In genomic region chr7:100549796-100550195, GRCm38 (mm10) we compare ENCODE assay signal across 10 mouse cellular contexts. TPM values are rescaled to one million over a fixed set of nuclear protein-coding genes. Genes with fewer than 3 reads are reported as not detected.
"Had no signal": no experiment of that assay in that cellular context is flagged by ENCODE, and none has a peak within 500 bp of the region (broad histone marks: within the 10 kb centered on the region; RNA-seq: fewer than 3 reads in every experiment).

No protein-coding gene starts in this region.

- ATAC-seq: liver, embryonic 12.5 days had no signal

- H3K27me3 ChIP-seq: kidney, embryonic 15.5 days; limb, embryonic 12.5 days; limb, embryonic 15.5 days; liver, embryonic 12.5 days; liver, embryonic 15.5 days had no signal

- H3K9ac ChIP-seq: kidney, embryonic 15.5 days; limb, embryonic 12.5 days; limb, embryonic 15.5 days; liver, embryonic 12.5 days; liver, embryonic 15.5 days had no signal

- H3K4me3 ChIP-seq: kidney, embryonic 15.5 days; limb, embryonic 12.5 days; limb, embryonic 15.5 days; liver, embryonic 12.5 days; liver, embryonic 15.5 days had no signal

- DNase-seq: lung, adult 2 months; thymus, adult 18-20 months; thymus, postnatal 36 days had no signal

- H3K9me3 ChIP-seq: kidney, embryonic 15.5 days; limb, embryonic 12.5 days; limb, embryonic 15.5 days; liver, embryonic 12.5 days; liver, embryonic 15.5 days had no signal

- H3K4me2 ChIP-seq: kidney, embryonic 15.5 days; limb, embryonic 12.5 days; limb, embryonic 15.5 days; liver, embryonic 12.5 days; liver, embryonic 15.5 days; midbrain, embryonic 11.5 days had no signal

- H3K27ac ChIP-seq: kidney, embryonic 15.5 days; limb, embryonic 12.5 days; limb, embryonic 15.5 days; liver, embryonic 12.5 days; liver, embryonic 15.5 days had no signal

- H3K4me1 ChIP-seq: kidney, embryonic 15.5 days; limb, embryonic 12.5 days; limb, embryonic 15.5 days had no signal

RNA-seq across cellular contexts. Expression of gene Dnajb13, which starts 35.0 kb away (rescaled TPM):
- total RNA-seq: megakaryocyte progenitor cell, adult 5-6 weeks had no signal
